Mouse (Mus musculus): Measurements from ENCODE around the gene Zfp128. TPM values are rescaled to one million over a fixed set of nuclear protein-coding genes. Genes with fewer than 3 reads are reported as not detected.

Gene Zfp128
- total and polyA plus RNA-seq, 2 experiments from 2014 or later, result 2.3 to 6.3 TPM

GRCm38 (mm10) chr7:12922729-12923128, 41.8 kb downstream of the Zfp128 start:
- Histone ChIP-seq H3K36me3 (replicated peaks; ENCODE audit: control insufficient read depth, insufficient read depth, low read length) (peaks cover 44% of the 10 kb centered on the region), H3K4me1 (ENCODE audit: control insufficient read depth, insufficient read depth) (peaks cover 11% of the 10 kb centered on the region), H3K9me3 (replicated peaks; ENCODE audit: control insufficient read depth, low read length) (no peaks in the 10 kb centered on the region), H3K9ac (replicated peaks; ENCODE audit: low read depth, low read length) (peak overlapping the region; percentile 81), H3K4me3 (ENCODE audit: low read depth, low read length) (peak overlapping the region; percentile 79), H3K4me2 (ENCODE audit: low read depth, low read length) (peak overlapping the region; percentile 90), H3K27me3 (ENCODE audit: control insufficient read depth, insufficient read depth, low read length) (no peaks in the 10 kb centered on the region), H3K27ac (ENCODE audit: low read depth) (0 out of 2 replicates have a peak overlapping the region, but pooled peaks have one; percentile 39)
- DNase-seq (ENCODE audit: low spot score) (no peak), ATAC-seq (ENCODE audit: insufficient read depth, low read depth) (no peak)
- WGBS, result 2% methylated on average over 8 of the region's 8 CpGs
- no peak for TF ChIP-seq EP300 (IDR thresholded peaks at IDR 0.05; ENCODE audit: low read depth)
- TF ChIP-seq CTCF (IDR thresholded peaks at IDR 0.05; ENCODE audit: low read depth), result no peak

GRCm38 (mm10) chr7:12926316-12926715, 45.3 kb downstream of the Zfp128 start:
- H3K4me3 ChIP-seq (ENCODE audit: low read depth, low read length), result no peak overlapping the region
- no peaks in the 10 kb centered on the region for H3K27me3 ChIP-seq (ENCODE audit: control insufficient read depth, insufficient read depth, low read length)
- H3K4me2 ChIP-seq (ENCODE audit: low read depth, low read length), result no peak overlapping the region
- H3K9ac ChIP-seq (replicated peaks; ENCODE audit: low read depth, low read length), result no peak overlapping the region
- H3K36me3 ChIP-seq (replicated peaks; ENCODE audit: control insufficient read depth, insufficient read depth, low read length), result peaks cover 44% of the 10 kb centered on the region
- H3K27ac ChIP-seq (ENCODE audit: low read depth), result no peak overlapping the region
- no peaks in the 10 kb centered on the region for H3K9me3 ChIP-seq (replicated peaks; ENCODE audit: control insufficient read depth, low read length)
- ATAC-seq (ENCODE audit: insufficient read depth, low read depth), result no peak
- DNase-seq (ENCODE audit: low spot score), result no peak
- peaks cover 16% of the 10 kb centered on the region for H3K4me1 ChIP-seq (ENCODE audit: control insufficient read depth, insufficient read depth)
- WGBS, result 81% methylated on average over 7 of the region's 7 CpGs
- TF ChIP-seq EP300 (IDR thresholded peaks at IDR 0.05; ENCODE audit: low read depth) (no peak), CTCF (IDR thresholded peaks at IDR 0.05; ENCODE audit: low read depth) (no peak)

GRCm38 (mm10) chr7:12927191-12927680, 46.3 kb downstream of the Zfp128 start, which contains the start of gene Rnf225:
Gene Rnf225, plus strand, starts transcription at chr7:12927416.
- Histone ChIP-seq H3K4me3 (ENCODE audit: low read depth, low read length) (peak within 1 kb of the TSS; percentile 39), H3K27me3 (ENCODE audit: control insufficient read depth, insufficient read depth, low read length) (no peaks in the 10 kb centered on the region), H3K36me3 (replicated peaks; ENCODE audit: control insufficient read depth, insufficient read depth, low read length) (peaks cover 44% of the 10 kb centered on the region), H3K9me3 (replicated peaks; ENCODE audit: control insufficient read depth, low read length) (no peaks in the 10 kb centered on the region), H3K4me1 (ENCODE audit: control insufficient read depth, insufficient read depth) (peaks cover 16% of the 10 kb centered on the region), H3K9ac (replicated peaks; ENCODE audit: low read depth, low read length) (peak within 1 kb of the TSS; percentile 37; the same call in 1 of the 2 replicates), H3K27ac (ENCODE audit: low read depth) (no peak within 1 kb of the TSS), H3K4me2 (ENCODE audit: low read depth, low read length) (peak within 1 kb of the TSS; percentile 73)
- TF ChIP-seq EP300 (IDR thresholded peaks at IDR 0.05; ENCODE audit: low read depth) (no peak), CTCF (IDR thresholded peaks at IDR 0.05; ENCODE audit: low read depth) (no peak)
- WGBS, result 43% methylated on average over 8 of the region's 8 CpGs
- DNase-seq (ENCODE audit: low spot score) (no peak), ATAC-seq (ENCODE audit: insufficient read depth, low read depth) (no peak)

GRCm38 (mm10) chr7:12927693-12928589, 47.0 kb downstream of the Zfp128 start:
- 11% methylated on average over 63 of the region's 65 CpGs for WGBS
- TF ChIP-seq EP300 (IDR thresholded peaks at IDR 0.05; ENCODE audit: low read depth), result no peak
- TF ChIP-seq CTCF (IDR thresholded peaks at IDR 0.05; ENCODE audit: low read depth), result no peak
- peak; percentile 45 for ATAC-seq (ENCODE audit: insufficient read depth, low read depth)
- H3K27me3 ChIP-seq (ENCODE audit: control insufficient read depth, insufficient read depth, low read length), result no peaks in the 10 kb centered on the region
- peak overlapping the region; percentile 73 for H3K4me2 ChIP-seq (ENCODE audit: low read depth, low read length)
- peaks cover 13% of the 10 kb centered on the region for H3K4me1 ChIP-seq (ENCODE audit: control insufficient read depth, insufficient read depth)
- H3K4me3 ChIP-seq (ENCODE audit: low read depth, low read length), result peak overlapping the region; percentile 39
- peaks cover 44% of the 10 kb centered on the region for H3K36me3 ChIP-seq (replicated peaks; ENCODE audit: control insufficient read depth, insufficient read depth, low read length)
- H3K27ac ChIP-seq (ENCODE audit: low read depth), result no peak overlapping the region
- peak; percentile 17 for DNase-seq (ENCODE audit: low spot score)
- peak overlapping the region; percentile 37; the same call in 1 of the 2 replicates for H3K9ac ChIP-seq (replicated peaks; ENCODE audit: low read depth, low read length)
- H3K9me3 ChIP-seq (replicated peaks; ENCODE audit: control insufficient read depth, low read length), result no peaks in the 10 kb centered on the region

GRCm38 (mm10) chr7:12933615-12934140, 52.7 kb downstream of the Zfp128 start:
- WGBS, result 71% methylated on average over 4 of the region's 4 CpGs
- Histone ChIP-seq H3K4me1 (ENCODE audit: control insufficient read depth, insufficient read depth) (0 out of 2 replicates have a peak, but pooled peaks cover under 1% of the 10 kb centered on the region), H3K4me3 (ENCODE audit: low read depth, low read length) (no peak overlapping the region), H3K36me3 (replicated peaks; ENCODE audit: control insufficient read depth, insufficient read depth, low read length) (no peaks in the 10 kb centered on the region), H3K9me3 (replicated peaks; ENCODE audit: control insufficient read depth, low read length) (no peaks in the 10 kb centered on the region), H3K9ac (replicated peaks; ENCODE audit: low read depth, low read length) (no peak overlapping the region), H3K27ac (ENCODE audit: low read depth) (no peak overlapping the region), H3K27me3 (ENCODE audit: control insufficient read depth, insufficient read depth, low read length) (no peaks in the 10 kb centered on the region), H3K4me2 (ENCODE audit: low read depth, low read length) (no peak overlapping the region)
- DNase-seq (ENCODE audit: low spot score) (no peak), ATAC-seq (ENCODE audit: insufficient read depth, low read depth) (no peak)
- no peak for TF ChIP-seq CTCF (IDR thresholded peaks at IDR 0.05; ENCODE audit: low read depth)
- TF ChIP-seq EP300 (IDR thresholded peaks at IDR 0.05; ENCODE audit: low read depth), result no peak

Data from heart, postnatal 0 days (tissue).